ENCODE assay signal across 15 mouse cellular contexts in genomic region chr17:81098444-81098843, GRCm38 (mm10). TPM values are rescaled to one million over a fixed set of nuclear protein-coding genes. Genes with fewer than 3 reads are reported as not detected.
A peak's percentile ranks its signal among the peaks of the same experiment; 100 is the strongest.
DNase-seq lines count a peak whose midpoint lies in the region; ATAC-seq and TF ChIP-seq lines count a peak whose summit lies in the region.
"Had no signal": no experiment of that assay in that cellular context is flagged by ENCODE, and none has a peak within 500 bp of the region (broad histone marks: within the 10 kb centered on the region; RNA-seq: fewer than 3 reads in every experiment).

No protein-coding gene starts in this region.

- no peak overlapping the region for H3K27ac ChIP-seq in forebrain, postnatal 0 days (ENCODE audit: low read depth, low read length)
- no peak overlapping the region for H3K27ac ChIP-seq in forebrain, embryonic 13.5 days
- H3K27ac ChIP-seq in midbrain, embryonic 14.5 days (replicated peaks; ENCODE audit: low read depth, low read length): no peak overlapping the region
- H3K27ac ChIP-seq in midbrain, embryonic 15.5 days: no peak overlapping the region
- H3K27ac ChIP-seq: midbrain, embryonic 10.5 days had no signal

- no peaks in the 10 kb centered on the region for H3K4me1 ChIP-seq in forebrain, postnatal 0 days (ENCODE audit: insufficient read depth)
- no peaks in the 10 kb centered on the region for H3K4me1 ChIP-seq in forebrain, embryonic 13.5 days
- H3K4me1 ChIP-seq in midbrain, embryonic 14.5 days (ENCODE audit: control insufficient read depth, insufficient read depth, low read length): no peaks in the 10 kb centered on the region
- H3K4me1 ChIP-seq in midbrain, embryonic 15.5 days: no peaks in the 10 kb centered on the region
- H3K4me1 ChIP-seq: midbrain, embryonic 10.5 days had no signal

- TF ChIP-seq CTCF in forebrain, postnatal 0 days (IDR thresholded peaks at IDR 0.05; ENCODE audit: low read depth): peak; percentile 41; the same call in 1 of the 2 replicates
- peak; percentile 17; the same call in 1 of the 2 replicates for TF ChIP-seq CTCF in brain, embryonic 14.5 days (IDR thresholded peaks at IDR 0.05; ENCODE audit: borderline replicate concordance, extremely low read depth, insufficient read depth, insufficient read length)

- no peak overlapping the region for H3K4me3 ChIP-seq in forebrain, postnatal 0 days (ENCODE audit: low read depth, low read length)
- no peak overlapping the region for H3K4me3 ChIP-seq in forebrain, embryonic 13.5 days
- H3K4me3 ChIP-seq in midbrain, embryonic 14.5 days (replicated peaks; ENCODE audit: low read depth, low read length): no peak overlapping the region
- H3K4me3 ChIP-seq in midbrain, embryonic 15.5 days: no peak overlapping the region
- H3K4me3 ChIP-seq: midbrain, embryonic 10.5 days had no signal

- DNase-seq in forebrain, postnatal 0 days: peak; percentile 18
- peak; percentile 18 for DNase-seq in midbrain, embryonic 14.5 days
- peak; percentile 50 for DNase-seq in brain, embryonic 14.5 days (ENCODE audit: low read depth)
- DNase-seq in splenic B cell, adult 2 months (ENCODE audit: low read depth, low spot score): peak; percentile 1
- DNase-seq in right cerebral cortex, postnatal 10 days (ENCODE audit: low spot score in 2 of 2): no peak
- no peak for DNase-seq in cerebellum, adult 9-10 months
- DNase-seq: adrenal gland, postnatal 25 days; cerebellum, adult 18-20 months; kidney, postnatal 10 days; lung, adult 18-20 months; thymus, postnatal 14 days had no signal

- H3K4me2 ChIP-seq in forebrain, postnatal 0 days (ENCODE audit: low read depth): no peak overlapping the region
- no peak overlapping the region for H3K4me2 ChIP-seq in forebrain, embryonic 13.5 days
- H3K4me2 ChIP-seq in midbrain, embryonic 14.5 days (ENCODE audit: low read length): no peak overlapping the region
- no peak overlapping the region for H3K4me2 ChIP-seq in midbrain, embryonic 15.5 days

- no peak for TF ChIP-seq POLR2A in brain, embryonic 14.5 days (IDR thresholded peaks at IDR 0.05; ENCODE audit: borderline replicate concordance, extremely low read depth, insufficient read depth, insufficient read length, poor library complexity, severe bottlenecking)

- ATAC-seq in forebrain, postnatal 0 days: no peak; the same call in 1 of the 2 replicates
- ATAC-seq in forebrain, embryonic 13.5 days: no peak
- ATAC-seq in midbrain, embryonic 14.5 days (ENCODE audit: low FRiP score, low TSS enrichment): no peak
- no peak for ATAC-seq in midbrain, embryonic 15.5 days (replicated peaks)
- ATAC-seq: inflammation-experienced regulatory T-cells, adult 6 months had no signal

- no peaks in the 10 kb centered on the region for H3K9me3 ChIP-seq in forebrain, postnatal 0 days (ENCODE audit: low read length)
- H3K9me3 ChIP-seq in forebrain, embryonic 13.5 days (replicated peaks): no peaks in the 10 kb centered on the region
- no peaks in the 10 kb centered on the region for H3K9me3 ChIP-seq in midbrain, embryonic 14.5 days (ENCODE audit: control insufficient read depth, low read length)
- H3K9me3 ChIP-seq in midbrain, embryonic 15.5 days: no peaks in the 10 kb centered on the region
- H3K9me3 ChIP-seq: midbrain, embryonic 10.5 days had no signal

- no peaks in the 10 kb centered on the region for H3K27me3 ChIP-seq in forebrain, postnatal 0 days (ENCODE audit: insufficient read depth, low read length)
- H3K27me3 ChIP-seq in forebrain, embryonic 13.5 days: no peaks in the 10 kb centered on the region
- H3K27me3 ChIP-seq in midbrain, embryonic 14.5 days (ENCODE audit: control insufficient read depth, insufficient read depth, low read length): no peaks in the 10 kb centered on the region
- H3K27me3 ChIP-seq in midbrain, embryonic 15.5 days (replicated peaks): no peaks in the 10 kb centered on the region
- no peaks in the 10 kb centered on the region for H3K27me3 ChIP-seq in splenic B cell, adult 2 months (ENCODE audit: control insufficient read depth, insufficient read depth, low read length, poor library complexity, severe bottlenecking)

- H3K9ac ChIP-seq in forebrain, postnatal 0 days: no peak overlapping the region
- H3K9ac ChIP-seq in forebrain, embryonic 13.5 days: no peak overlapping the region
- no peak overlapping the region for H3K9ac ChIP-seq in midbrain, embryonic 14.5 days (replicated peaks; ENCODE audit: low read length)
- no peak overlapping the region for H3K9ac ChIP-seq in midbrain, embryonic 15.5 days

- no peaks in the 10 kb centered on the region for H3K36me3 ChIP-seq in forebrain, postnatal 0 days (ENCODE audit: insufficient read depth)
- H3K36me3 ChIP-seq in forebrain, embryonic 13.5 days (ENCODE audit: poor library complexity, severe bottlenecking): no peaks in the 10 kb centered on the region
- no peaks in the 10 kb centered on the region for H3K36me3 ChIP-seq in midbrain, embryonic 14.5 days (ENCODE audit: control insufficient read depth, insufficient read depth, low read length)
- no peaks in the 10 kb centered on the region for H3K36me3 ChIP-seq in midbrain, embryonic 15.5 days (replicated peaks)
- H3K36me3 ChIP-seq in splenic B cell, adult 2 months (ENCODE audit: control insufficient read depth, insufficient read depth, low read length, poor library complexity, severe bottlenecking): no peaks in the 10 kb centered on the region
- H3K36me3 ChIP-seq: midbrain, embryonic 10.5 days had no signal

RNA-seq across cellular contexts. Expression of gene Thumpd2, which starts 33.6 kb away (rescaled TPM):
- total RNA-seq in forebrain, postnatal 0 days (2014; rRNA removed): 4.9 and 5.6 TPM in 2 replicates
- polyA plus RNA-seq in forebrain, postnatal 0 days (2015; fragmentation: Nextera tagmentation; extraction: Ambion mirVana): 4.6 and 6.2 TPM in 2 replicates
- 11.5 and 12.3 TPM in 2 replicates for polyA plus RNA-seq in forebrain, embryonic 13.5 days (2015; fragmentation: Nextera tagmentation; extraction: Ambion mirVana)
- 7.6 and 9.1 TPM in 2 replicates for polyA plus RNA-seq in midbrain, embryonic 14.5 days (2014; fragmentation: Nextera tagmentation; extraction: Ambion mirVana)
- 7.3 and 7.5 TPM in 2 replicates for polyA plus RNA-seq in midbrain, embryonic 15.5 days (2015; fragmentation: Nextera tagmentation; extraction: Ambion mirVana)
- 3.6 and 4.1 TPM in 2 replicates for polyA plus RNA-seq in brain, embryonic 14.5 days (2012; rRNA removed)

Comparison
In these comparisons a context has a peak if more than half of its experiments do, and no peak if none do; other contexts are left out.
1. DNase-seq: peak in forebrain, postnatal 0 days (single experiment), midbrain, embryonic 14.5 days (single experiment), brain, embryonic 14.5 days (single experiment) and splenic B cell, adult 2 months (single experiment); none in right cerebral cortex, postnatal 10 days (0 of 2) and cerebellum, adult 9-10 months (single experiment).